Mouse (Mus musculus): ENCODE measurements around the gene Plin2. TPM values are rescaled to one million over a fixed set of nuclear protein-coding genes. Genes with fewer than 3 reads are reported as not detected.
A peak's percentile ranks its signal among the peaks of the same experiment; 100 is the strongest.
"Not testable (repeated sequence)": the region's sequence is repeated elsewhere in the genome, so short reads cannot be mapped to it uniquely, and the experiment has no call there.

Plin2 gene
- total RNA-seq, 2 experiments from 2014 or later: 58.2 to 75.2 TPM

DNA sequence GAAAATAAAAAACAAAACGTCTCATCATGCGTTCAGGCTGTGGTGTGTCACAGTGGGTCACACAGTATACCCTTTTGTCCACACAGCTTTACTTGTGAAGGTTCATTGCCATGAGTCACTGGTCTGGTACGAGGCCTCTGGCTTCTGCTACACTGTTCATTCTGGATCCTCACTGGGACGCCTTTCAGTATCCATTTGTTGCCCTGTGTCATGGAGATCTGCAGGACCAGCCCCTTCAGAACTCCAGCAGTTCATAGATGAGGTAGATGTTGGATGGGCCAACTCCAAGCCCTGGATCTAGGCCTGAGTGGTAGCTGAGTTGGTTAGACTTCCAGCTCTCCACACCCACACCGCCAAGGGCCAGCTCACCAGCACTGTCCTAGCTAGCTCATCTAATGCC, 13.9 kb upstream of the Plin2 start:
- no peak for DNase-seq

GRCm38 (mm10) chr4:86683280-86683679, 13.4 kb upstream of the Plin2 start:
- DNase-seq: no peak

DNA sequence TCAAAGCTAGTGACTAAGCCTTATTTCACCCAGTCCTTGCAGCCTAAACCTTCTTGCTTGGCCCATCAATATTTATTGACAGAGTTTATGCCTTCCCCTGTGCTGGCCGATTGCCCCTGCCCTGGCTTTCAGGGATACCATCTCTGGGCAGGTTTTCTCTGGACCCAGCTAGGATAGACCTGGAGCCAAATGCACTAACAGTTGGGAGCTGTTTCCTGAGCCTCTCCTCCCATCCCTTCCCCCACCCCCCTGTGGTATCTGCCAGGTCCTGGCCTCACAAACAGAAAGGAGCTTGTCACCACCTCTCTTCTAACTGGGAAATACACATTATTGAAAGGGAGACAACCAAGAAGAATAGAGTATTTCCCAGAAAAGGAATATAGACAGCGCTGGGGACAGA, 12.0 kb upstream of the Plin2 start:
- no peak for DNase-seq

GRCm38 (mm10) chr4:86681421-86681820, 11.6 kb upstream of the Plin2 start:
- DNase-seq: no peak

DNA sequence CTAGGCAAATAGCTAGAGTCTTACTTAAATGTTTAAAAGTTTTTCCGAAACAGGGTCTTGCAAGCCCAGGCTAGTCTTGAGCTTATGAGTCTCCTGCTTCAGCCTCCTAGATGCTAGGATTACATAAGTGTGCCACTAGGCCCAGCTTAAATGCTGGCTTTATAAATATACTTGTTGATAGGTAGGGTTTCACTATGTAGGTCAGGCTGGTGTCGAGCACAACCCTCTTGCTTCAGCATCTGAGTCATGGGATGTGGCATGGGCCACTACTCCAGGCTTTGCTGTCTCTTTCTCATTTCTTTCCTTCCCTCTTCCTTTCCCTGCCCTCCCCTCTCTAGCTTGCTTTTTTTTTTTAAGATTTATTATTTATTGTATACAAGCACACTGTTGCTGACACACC, 9.8 kb upstream of the Plin2 start:
- no peak for DNase-seq

DNA sequence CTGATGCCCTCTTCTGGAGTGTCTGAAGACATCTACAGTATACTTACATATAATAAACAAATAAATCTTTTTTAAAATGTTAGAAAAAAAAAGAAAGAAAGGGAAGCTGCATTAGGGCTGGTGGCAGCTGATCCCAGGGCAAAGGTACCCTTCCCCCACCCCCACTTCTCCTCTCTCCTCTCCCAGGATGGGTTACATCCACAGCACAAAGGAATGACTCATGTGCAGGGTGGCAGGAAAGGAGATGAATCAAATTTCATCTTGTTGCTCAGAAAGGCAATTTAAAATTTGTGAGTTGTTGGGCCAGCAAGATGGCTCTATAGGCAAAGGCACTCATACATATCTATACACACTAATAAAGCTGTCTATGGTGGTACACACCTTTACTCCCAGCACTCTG, 6.9 kb upstream of the Plin2 start:
- no peak for DNase-seq

DNA sequence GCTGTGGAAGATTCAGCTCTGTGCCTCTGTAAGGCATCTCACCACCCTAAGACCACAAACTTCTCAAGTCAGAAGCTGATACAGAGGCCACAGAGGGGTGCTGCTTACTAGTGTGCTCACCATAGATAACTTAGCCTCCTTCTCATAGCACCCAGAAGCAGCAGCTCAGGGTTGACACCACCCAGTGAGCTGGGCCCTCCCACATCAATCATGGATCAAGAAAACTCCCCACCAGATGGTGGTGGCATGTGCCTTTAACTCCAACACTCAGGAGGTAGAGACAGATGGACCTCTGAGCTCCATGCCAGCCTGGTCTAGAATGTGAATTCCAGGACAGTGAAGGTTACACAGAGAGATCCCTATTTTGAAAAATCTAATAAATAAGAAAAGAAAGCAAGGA, 4.9 kb upstream of the Plin2 start:
- DNase-seq: not testable (repeated sequence)

GRCm38 (mm10) chr4:86674150-86674549, 4.3 kb upstream of the Plin2 start:
- not testable (repeated sequence) for DNase-seq

DNA sequence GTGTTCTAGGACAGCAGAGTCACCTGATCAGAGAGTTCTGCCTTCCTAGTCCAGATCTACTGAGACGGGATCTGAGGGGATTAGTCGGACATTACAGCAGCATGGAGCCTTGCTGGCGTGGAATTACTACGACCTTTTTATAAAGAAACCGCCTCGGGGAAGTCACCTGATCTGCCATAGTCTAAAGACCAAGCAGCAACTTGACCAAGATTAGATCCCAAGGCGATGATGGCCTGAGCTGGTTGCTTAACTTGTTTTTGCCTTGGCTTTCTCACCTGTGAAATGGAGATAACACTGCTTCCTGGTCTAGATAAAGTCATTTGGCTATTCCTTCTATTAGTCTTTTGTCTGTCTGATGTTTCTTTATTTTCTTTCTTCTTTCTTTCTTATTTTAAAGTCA, 2.6 kb upstream of the Plin2 start:
- DNase-seq: no peak

- no peak for DNase-seq
Measured at GRCm38 (mm10) chr4:86671803-86672202, 1.9 kb upstream of the Plin2 start.

DNA sequence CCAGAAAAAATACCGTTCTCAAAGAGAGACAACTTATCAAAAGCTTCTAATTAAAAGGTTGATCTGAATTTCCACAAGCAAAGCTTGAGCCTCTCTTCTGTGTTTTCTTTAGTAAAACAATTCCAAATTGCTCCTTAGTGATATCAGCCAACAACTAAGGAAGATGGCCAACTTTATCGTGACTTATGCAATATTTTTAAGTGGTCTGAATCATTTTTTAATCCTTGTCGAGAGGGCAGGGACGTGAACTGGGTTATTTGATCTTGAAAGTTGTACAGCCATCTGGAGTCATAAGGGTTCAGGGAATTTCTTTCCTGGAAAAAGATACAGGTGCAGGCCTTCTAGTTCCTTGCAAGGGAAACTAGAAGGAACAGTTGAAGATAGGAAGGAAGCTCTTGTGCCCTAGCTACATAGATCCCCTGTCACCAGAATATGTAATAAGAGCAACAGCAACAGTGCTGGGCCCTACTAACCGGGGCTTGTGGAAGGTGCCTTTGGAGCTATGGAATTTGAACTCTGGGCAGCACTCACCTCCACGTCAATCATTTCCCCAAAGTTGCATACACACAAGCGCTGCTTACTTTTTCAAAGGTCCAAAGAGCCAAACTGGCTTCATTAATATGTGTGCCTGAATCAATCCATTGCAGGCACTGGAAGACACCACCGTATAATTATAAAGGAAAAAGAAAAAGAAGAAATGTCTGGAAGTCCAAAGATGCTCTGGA, 884 bp upstream of the Plin2 start:
- no peak for DNase-seq

DNA sequence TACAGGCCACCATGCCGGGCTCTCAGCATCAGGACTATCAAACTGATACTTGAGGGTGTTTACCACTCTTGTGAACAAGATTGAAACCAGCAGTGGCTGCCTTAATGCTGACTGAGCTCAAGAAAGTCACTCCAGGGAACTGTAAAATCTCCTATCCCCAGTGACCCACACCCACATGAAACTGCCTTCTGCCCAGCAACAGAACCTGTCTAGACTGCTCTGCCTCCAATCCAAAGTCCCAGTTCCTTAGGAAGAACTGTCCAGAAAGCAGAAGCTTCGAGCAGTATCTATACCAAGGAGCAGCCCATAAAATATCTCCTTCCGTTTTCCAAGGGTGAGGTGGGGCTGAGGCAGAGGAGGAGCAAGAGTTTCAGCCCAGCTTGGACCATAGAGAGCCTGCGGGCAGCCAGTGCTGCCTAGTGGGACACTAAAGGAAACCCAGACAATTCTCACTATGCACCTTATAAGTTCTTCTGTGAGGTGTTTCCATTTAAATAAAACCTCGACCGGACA, 563 bp downstream of the Plin2 start:
- peak; percentile 30 for DNase-seq

- DNase-seq: no peak
Measured at GRCm38 (mm10) chr4:86668290-86669000, 1.4 kb downstream of the Plin2 start.

DNA sequence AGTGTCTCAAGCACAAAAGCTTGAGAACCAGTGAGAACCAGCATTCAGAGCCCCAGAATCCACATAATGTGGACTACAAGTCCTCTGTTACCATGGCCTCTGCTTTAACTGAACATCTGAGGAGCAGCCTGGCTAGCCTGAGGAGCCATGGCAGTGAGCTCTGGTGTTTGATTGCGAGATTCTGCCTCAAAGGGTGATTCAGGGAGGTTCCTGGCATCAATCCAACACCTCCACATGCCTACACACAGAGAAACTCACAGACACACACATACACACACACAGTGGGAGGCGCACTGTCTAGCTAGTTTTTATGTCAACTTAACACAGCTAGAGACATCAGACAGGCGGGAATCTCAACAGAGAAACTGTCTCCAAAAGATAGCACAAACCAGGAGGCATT, 4.3 kb downstream of the Plin2 start:
- no peak for DNase-seq

DNA sequence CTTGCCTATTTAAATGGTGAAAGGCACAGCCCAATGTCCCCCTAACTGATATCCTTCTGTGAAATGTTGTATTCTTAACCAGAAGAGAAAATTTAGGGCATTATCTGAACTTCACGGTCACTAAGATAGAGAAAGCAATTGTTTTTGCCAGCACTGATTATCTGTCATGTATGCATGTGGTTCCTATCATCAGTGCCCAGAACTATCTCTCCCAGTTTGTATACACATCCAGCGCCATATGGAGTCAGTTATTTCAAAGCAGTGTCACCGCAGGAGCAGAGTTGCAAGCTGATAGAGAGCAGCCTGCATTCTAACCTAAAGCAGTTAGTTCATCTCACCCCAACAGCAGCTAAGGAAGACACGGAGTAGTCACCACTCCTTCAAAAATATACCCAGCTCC, 5.9 kb downstream of the Plin2 start:
- DNase-seq: no peak

DNA sequence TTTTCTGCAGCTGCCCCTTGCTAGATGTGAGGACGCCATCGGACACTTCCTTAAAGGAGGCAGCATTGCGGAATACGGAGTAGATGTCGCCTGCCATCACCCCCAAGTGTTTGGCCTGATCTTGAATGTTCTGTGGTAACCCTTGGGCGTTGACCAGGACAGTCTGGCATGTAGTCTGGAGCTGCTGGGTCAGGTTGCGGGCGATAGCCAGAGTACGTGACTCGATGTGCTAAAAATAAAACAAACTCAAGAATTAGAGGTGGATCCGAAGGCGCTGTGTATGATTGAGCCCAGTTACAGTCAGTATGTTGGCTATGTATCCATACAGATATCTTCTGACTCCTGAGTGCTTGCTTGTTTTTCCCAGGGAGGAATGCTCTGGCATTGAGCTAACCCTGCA, 12.7 kb downstream of the Plin2 start:
- peak; percentile 77 for DNase-seq

DNA sequence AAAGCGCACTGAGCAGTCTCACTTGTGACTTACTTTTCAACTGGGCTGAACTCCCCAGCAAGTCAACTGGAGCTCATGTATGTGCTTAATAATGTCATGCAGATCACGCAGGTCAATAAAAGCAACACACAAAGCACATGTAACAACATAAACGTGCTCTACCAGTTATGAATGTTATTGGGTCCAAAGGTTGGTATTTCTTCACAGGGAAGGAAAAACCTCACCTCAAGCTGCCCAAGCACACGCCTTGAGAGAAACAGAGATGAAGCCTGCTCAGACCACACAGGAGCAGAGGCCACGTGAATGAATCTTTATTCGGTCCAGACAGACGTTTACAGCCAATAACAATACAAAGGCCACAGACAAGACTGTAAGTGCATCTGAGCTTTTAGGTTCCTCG, 13.4 kb downstream of the Plin2 start:
- DNase-seq: not testable (repeated sequence)

DNA sequence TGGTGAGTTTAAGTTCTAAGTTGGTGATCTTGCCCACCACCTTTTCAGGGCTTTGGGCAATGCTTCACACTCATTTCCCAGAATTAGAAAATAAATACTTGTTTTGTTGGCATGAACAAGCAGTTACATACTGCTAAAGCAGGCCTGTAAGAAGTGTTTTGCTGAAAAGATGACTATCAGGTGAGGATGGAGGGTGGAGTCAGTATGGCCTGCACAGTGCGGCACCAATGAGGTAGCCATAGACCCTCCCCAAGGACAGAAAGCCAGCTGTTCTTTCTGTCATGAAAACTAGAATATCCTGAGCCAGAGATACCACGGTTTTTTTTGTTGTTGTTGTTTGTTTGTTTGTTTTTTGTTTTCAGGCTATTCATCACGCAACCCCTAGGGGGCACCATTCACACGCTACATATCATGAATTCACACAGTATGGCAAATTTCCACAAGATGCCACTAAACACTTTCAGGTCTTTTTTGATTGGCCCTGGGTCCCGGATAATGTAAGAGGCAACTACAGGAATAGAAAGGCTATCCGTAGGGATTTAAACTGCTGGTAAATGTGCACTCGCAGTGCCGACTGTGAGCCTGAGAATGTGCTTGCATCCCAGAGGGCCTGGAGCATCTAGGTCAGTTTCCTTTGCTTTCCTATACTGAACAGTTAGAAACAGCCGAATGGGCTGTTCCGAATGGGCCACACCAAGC, 18.0 kb downstream of the Plin2 start:
- no peak for DNase-seq

- not testable (repeated sequence) for DNase-seq
Measured at GRCm38 (mm10) chr4:86648394-86648793, 21.5 kb downstream of the Plin2 start.

GRCm38 (mm10) chr4:86637561-86637960, 32.3 kb downstream of the Plin2 start:
- DNase-seq: not testable (repeated sequence)

DNA sequence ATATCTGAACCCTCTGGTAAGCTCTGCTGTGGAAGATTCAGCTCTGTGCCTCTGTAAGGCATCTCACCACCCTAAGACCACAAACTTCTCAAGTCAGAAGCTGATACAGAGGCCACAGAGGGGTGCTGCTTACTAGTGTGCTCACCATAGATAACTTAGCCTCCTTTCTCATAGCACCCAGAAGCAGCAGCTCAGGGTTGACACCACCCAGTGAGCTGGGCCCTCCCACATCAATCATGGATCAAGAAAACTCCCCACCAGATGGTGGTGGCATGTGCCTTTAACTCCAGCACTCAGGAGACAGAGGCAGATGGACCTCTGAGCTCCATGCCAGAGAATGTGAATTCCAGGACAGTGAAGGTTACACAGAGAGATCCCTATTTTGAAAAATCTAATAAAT, 35.0 kb downstream of the Plin2 start:
- not testable (repeated sequence) for DNase-seq

DNA sequence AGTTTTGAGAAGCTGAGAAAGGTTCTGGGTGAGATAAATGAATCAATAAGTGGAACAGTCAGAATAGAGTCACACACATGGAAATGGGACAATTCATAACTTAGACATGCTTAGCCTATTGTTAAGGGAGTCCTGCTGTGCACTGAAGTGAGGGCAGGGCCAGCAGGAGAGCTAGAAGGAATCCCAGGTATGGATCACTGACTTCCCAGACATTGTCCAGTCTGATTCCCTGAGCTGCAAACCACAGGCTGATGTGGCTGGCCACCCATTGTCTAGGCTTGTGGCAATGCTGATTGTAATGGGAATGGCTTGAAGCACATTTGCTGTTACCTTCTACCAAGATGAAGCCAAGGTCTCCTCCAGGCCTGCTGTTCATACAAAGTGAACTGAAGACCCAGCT, 35.5 kb downstream of the Plin2 start:
- DNase-seq: not testable (repeated sequence)

DNA sequence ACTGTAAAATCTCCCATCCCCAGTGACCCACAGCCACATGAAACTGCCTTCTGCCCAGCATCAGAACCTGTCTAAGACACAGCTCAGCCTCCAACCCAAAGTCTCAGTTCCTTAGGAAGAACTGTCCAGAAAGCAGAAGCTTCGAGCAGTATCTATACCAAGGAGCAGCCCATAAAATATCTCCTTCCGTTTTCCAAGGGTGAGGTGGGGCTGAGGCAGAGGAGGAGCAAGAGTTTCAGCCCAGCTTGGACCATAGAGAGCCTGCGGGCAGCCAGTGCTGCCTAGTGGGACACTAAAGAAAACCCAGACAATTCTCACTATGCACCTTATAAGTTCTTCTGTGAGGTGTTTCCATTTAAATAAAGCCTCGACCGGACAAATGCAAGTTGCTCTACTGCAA, 37.3 kb downstream of the Plin2 start:
- not testable (repeated sequence) for DNase-seq
